Mouse (Mus musculus): ENCODE measurements around the gene Cherp. TPM values are rescaled to one million over a fixed set of nuclear protein-coding genes. Genes with fewer than 3 reads are reported as not detected.

The Cherp gene
- polyA plus RNA-seq, 1 experiment from 2014 or later = 30.9 TPM

DNA sequence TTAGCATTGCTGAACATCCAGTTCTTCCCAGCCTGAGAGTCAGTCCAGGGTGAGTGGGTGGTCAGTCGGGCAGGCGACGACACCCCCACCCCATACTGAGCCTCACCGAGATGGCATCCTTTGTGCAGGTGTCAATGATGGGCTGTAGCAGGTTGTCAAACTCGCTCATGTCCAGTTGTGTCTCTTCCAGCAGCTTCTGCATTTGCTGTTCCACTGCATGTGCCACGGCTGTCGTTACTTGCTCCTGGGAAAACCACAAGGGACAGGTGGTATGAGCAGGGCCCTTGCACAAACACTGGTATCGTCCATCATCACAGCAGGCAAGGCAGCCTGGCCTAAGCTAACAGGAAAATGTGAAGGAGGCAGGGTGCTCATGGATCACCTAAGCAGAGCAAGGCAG is 5.0 kb downstream of the Cherp start:
- Histone ChIP-seq H3K27ac (replicated peaks in 1 of 2; ENCODE audit: control insufficient read depth in 1 of 2, insufficient read depth in 1 of 2, low read depth in 2 of 2, low read length in 2 of 2) (no peak overlapping the region), H3K9me3 (ENCODE audit: control insufficient read depth, low read length) (no peaks in the 10 kb centered on the region), H3K27me3 (ENCODE audit: control insufficient read depth, insufficient read depth, low read length) (no peaks in the 10 kb centered on the region), H3K4me2 (ENCODE audit: low read length) (no peak overlapping the region), H3K4me1 (ENCODE audit: control insufficient read depth in 2 of 2, insufficient read depth in 2 of 2, low read length in 2 of 2) (peaks cover 0 to 11% of the 10 kb centered on the region in 2 experiments; a peak in 2 of 4 replicates), H3K36me3 (ENCODE audit: control insufficient read depth, insufficient read depth, low read length) (peaks cover 87% of the 10 kb centered on the region), H3K9ac (ENCODE audit: low read length) (no peak overlapping the region), H3K4me3 (ENCODE audit: control insufficient read depth in 1 of 2, insufficient read depth in 1 of 2, low read depth in 1 of 2, low read length in 2 of 2) (no peak overlapping the region)
- WGBS = 91% methylated on average over 8 of the region's 8 CpGs
- ATAC-seq (ENCODE audit: insufficient number of reproducible peaks, insufficient read depth, low FRiP score, low read depth) = no peak

DNA sequence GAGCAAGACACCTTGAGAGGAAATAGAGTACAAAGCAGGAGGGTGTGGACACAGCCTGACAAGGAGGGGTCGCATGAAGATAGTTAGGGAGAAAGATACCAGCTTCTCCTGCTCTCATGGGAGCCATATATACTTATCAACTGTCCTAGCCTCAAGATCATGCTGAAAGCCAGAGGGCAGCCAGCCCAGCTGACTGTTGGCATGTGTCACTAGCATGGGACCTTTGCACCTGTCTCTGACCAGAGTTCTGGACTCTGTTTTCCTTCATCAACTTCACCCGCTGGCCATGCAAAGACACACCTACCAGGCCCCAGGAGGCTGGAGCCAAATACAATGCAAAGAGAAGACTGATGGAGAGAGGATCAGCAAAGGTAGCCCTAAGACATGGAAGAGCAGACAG is 5.8 kb downstream of the Cherp start:
- Histone ChIP-seq H3K9ac (ENCODE audit: low read length) (no peak overlapping the region), H3K36me3 (ENCODE audit: control insufficient read depth, insufficient read depth, low read length) (peaks cover 94% of the 10 kb centered on the region), H3K27me3 (ENCODE audit: control insufficient read depth, insufficient read depth, low read length) (no peaks in the 10 kb centered on the region), H3K4me2 (ENCODE audit: low read length) (no peak overlapping the region), H3K4me3 (ENCODE audit: control insufficient read depth in 1 of 2, insufficient read depth in 1 of 2, low read depth in 1 of 2, low read length in 2 of 2) (no peak overlapping the region), H3K27ac (replicated peaks in 1 of 2; ENCODE audit: control insufficient read depth in 1 of 2, insufficient read depth in 1 of 2, low read depth in 2 of 2, low read length in 2 of 2) (no peak overlapping the region), H3K4me1 (ENCODE audit: control insufficient read depth in 2 of 2, insufficient read depth in 2 of 2, low read length in 2 of 2) (peaks cover 0 to 9% of the 10 kb centered on the region in 2 experiments; a peak in 2 of 4 replicates), H3K9me3 (ENCODE audit: control insufficient read depth, low read length) (no peaks in the 10 kb centered on the region)
- ATAC-seq (ENCODE audit: insufficient number of reproducible peaks, insufficient read depth, low FRiP score, low read depth) = no peak
- WGBS = 86% methylated on average over 2 of the region's 2 CpGs

DNA sequence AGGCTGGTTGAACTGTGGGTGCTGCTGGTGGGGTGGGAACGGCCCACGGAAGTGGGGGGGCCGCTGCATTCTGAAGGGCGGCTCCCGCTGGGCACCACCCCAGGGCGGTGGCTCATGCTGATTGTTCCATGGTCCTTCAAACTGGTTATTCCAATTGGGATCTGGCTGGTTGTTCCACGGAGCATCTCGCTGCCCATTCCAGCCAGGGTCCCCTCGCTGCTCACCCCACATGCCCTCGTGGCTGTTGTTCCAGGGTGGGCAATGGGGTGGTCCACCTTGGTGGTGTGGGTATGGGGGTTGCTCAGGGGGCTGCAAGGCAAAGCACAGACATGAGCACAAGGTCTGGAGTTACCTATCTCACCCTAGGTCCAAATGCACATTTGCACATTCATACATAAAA is 10.8 kb downstream of the Cherp start:
- no peak overlapping the region for H3K4me3 ChIP-seq (ENCODE audit: control insufficient read depth in 1 of 2, insufficient read depth in 1 of 2, low read depth in 1 of 2, low read length in 2 of 2)
- H3K9me3 ChIP-seq (ENCODE audit: control insufficient read depth, low read length) = no peaks in the 10 kb centered on the region
- H3K27me3 ChIP-seq (ENCODE audit: control insufficient read depth, insufficient read depth, low read length) = no peaks in the 10 kb centered on the region
- 97% methylated on average over 10 of the region's 10 CpGs for WGBS
- H3K36me3 ChIP-seq (ENCODE audit: control insufficient read depth, insufficient read depth, low read length) = peaks cover 100% of the 10 kb centered on the region
- H3K4me2 ChIP-seq (ENCODE audit: low read length) = no peak overlapping the region
- no peak for ATAC-seq (ENCODE audit: insufficient number of reproducible peaks, insufficient read depth, low FRiP score, low read depth)
- no peak overlapping the region for H3K9ac ChIP-seq (ENCODE audit: low read length)
- no peaks in the 10 kb centered on the region for H3K4me1 ChIP-seq (ENCODE audit: control insufficient read depth in 2 of 2, insufficient read depth in 2 of 2, low read length in 2 of 2)
- no peak overlapping the region for H3K27ac ChIP-seq (replicated peaks in 1 of 2; ENCODE audit: control insufficient read depth in 1 of 2, insufficient read depth in 1 of 2, low read depth in 2 of 2, low read length in 2 of 2)

DNA sequence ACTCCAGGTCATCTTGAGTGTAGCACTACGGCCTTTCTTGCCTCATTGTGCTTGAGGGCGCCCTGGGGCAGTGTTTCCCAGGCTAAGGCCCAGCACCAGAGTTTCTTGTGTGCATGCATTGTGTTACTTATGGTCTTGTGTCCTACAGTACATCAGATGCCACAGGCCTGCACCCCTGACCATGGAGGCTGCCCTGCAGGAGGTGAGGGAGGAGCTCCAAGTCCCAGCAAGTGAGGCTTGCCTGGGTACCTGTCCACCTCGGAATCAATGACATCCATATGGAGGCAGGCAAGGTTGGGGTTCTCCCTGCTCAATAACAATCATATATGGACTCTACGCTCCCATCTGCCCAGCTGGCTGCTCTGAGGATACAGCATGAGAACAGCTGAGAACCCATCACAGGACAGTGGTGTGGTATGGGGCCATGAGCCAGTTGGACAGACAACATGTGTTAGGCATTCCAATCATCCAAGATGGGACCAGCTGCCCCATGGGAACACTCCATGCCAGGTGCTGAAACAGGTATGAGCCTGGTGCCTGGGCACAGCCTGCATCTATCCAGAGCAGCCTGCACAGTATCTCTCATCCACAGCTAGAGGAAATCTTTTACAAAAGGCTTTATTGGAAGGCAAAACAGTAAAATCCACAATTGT is 15.0 kb downstream of the Cherp start:
- Histone ChIP-seq H3K27me3 (ENCODE audit: control insufficient read depth, insufficient read depth, low read length) (no peaks in the 10 kb centered on the region), H3K4me2 (ENCODE audit: low read length) (no peak overlapping the region), H3K9me3 (ENCODE audit: control insufficient read depth, low read length) (no peaks in the 10 kb centered on the region), H3K4me1 (ENCODE audit: control insufficient read depth in 2 of 2, insufficient read depth in 2 of 2, low read length in 2 of 2) (no peaks in the 10 kb centered on the region; a peak in 1 of 4 replicates), H3K36me3 (ENCODE audit: control insufficient read depth, insufficient read depth, low read length) (peaks cover 84% of the 10 kb centered on the region), H3K27ac (replicated peaks in 1 of 2; ENCODE audit: control insufficient read depth in 1 of 2, insufficient read depth in 1 of 2, low read depth in 2 of 2, low read length in 2 of 2) (no peak overlapping the region), H3K4me3 (ENCODE audit: control insufficient read depth in 1 of 2, insufficient read depth in 1 of 2, low read depth in 1 of 2, low read length in 2 of 2) (no peak overlapping the region), H3K9ac (ENCODE audit: low read length) (no peak overlapping the region)
- WGBS = 86% methylated on average over 4 of the region's 4 CpGs
- no peak for ATAC-seq (ENCODE audit: insufficient number of reproducible peaks, insufficient read depth, low FRiP score, low read depth)

DNA sequence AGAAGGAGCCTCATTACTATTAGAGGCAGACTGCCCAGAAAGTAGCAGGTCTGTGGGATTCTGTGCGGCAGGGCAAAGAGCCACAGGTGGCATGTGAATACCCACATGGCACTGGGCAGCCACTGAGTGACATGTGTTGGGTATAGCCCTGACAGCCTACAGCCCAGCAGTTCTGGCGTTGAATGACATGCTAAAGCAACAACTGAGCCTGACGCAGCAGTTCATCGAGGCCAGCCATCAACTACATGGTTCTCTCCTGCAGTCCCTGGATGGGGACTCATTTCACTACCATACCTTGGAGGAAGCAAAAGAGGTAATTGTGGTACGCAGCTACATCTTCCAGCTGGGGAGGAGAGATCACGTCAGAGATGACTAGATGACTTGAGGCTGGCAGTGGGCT is 16.6 kb downstream of the Cherp start:
- peaks cover 83% of the 10 kb centered on the region for H3K36me3 ChIP-seq (ENCODE audit: control insufficient read depth, insufficient read depth, low read length)
- H3K9ac ChIP-seq (ENCODE audit: low read length) = no peak overlapping the region
- no peak overlapping the region for H3K4me2 ChIP-seq (ENCODE audit: low read length)
- H3K27ac ChIP-seq (replicated peaks in 1 of 2; ENCODE audit: control insufficient read depth in 1 of 2, insufficient read depth in 1 of 2, low read depth in 2 of 2, low read length in 2 of 2) = no peak overlapping the region
- H3K4me1 ChIP-seq (ENCODE audit: control insufficient read depth in 2 of 2, insufficient read depth in 2 of 2, low read length in 2 of 2) = no peaks in the 10 kb centered on the region; a peak in 1 of 4 replicates
- H3K27me3 ChIP-seq (ENCODE audit: control insufficient read depth, insufficient read depth, low read length) = no peaks in the 10 kb centered on the region
- WGBS = 74% methylated on average over 6 of the region's 6 CpGs
- H3K9me3 ChIP-seq (ENCODE audit: control insufficient read depth, low read length) = peaks cover 5% of the 10 kb centered on the region; the same call in 1 of the 2 replicates
- no peak overlapping the region for H3K4me3 ChIP-seq (ENCODE audit: control insufficient read depth in 1 of 2, insufficient read depth in 1 of 2, low read depth in 1 of 2, low read length in 2 of 2)
- ATAC-seq (ENCODE audit: insufficient number of reproducible peaks, insufficient read depth, low FRiP score, low read depth) = no peak

DNA sequence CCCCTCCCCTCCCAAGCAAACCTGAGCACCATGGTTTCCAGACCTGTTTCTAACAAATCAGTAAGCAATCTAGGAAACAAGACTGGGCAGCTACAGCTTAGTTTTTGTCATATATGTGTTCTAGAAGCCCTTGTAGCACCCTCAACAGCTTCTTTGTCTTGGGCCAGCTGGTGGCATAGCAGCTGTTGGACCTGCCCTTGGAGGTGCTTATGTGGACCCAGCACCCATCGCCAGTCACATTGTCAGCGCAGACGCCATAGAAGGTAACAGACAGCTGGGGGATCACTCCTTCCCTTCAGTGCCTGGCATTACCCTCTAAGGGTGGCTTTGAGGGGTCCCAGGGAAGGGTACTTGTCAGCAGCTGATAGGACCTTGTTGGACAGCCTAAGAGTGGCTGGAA is 17.2 kb downstream of the Cherp start:
- Histone ChIP-seq H3K27me3 (ENCODE audit: control insufficient read depth, insufficient read depth, low read length) (no peaks in the 10 kb centered on the region), H3K4me2 (ENCODE audit: low read length) (no peak overlapping the region), H3K27ac (replicated peaks in 1 of 2; ENCODE audit: control insufficient read depth in 1 of 2, insufficient read depth in 1 of 2, low read depth in 2 of 2, low read length in 2 of 2) (no peak overlapping the region), H3K4me1 (ENCODE audit: control insufficient read depth in 2 of 2, insufficient read depth in 2 of 2, low read length in 2 of 2) (no peaks in the 10 kb centered on the region; a peak in 1 of 4 replicates), H3K4me3 (ENCODE audit: control insufficient read depth in 1 of 2, insufficient read depth in 1 of 2, low read depth in 1 of 2, low read length in 2 of 2) (no peak overlapping the region), H3K36me3 (ENCODE audit: control insufficient read depth, insufficient read depth, low read length) (peaks cover 83% of the 10 kb centered on the region), H3K9me3 (ENCODE audit: control insufficient read depth, low read length) (peaks cover 5% of the 10 kb centered on the region; the same call in 1 of the 2 replicates), H3K9ac (ENCODE audit: low read length) (no peak overlapping the region)
- no peak for ATAC-seq (ENCODE audit: insufficient number of reproducible peaks, insufficient read depth, low FRiP score, low read depth)
- 86% methylated on average over 3 of the region's 3 CpGs for WGBS

DNA sequence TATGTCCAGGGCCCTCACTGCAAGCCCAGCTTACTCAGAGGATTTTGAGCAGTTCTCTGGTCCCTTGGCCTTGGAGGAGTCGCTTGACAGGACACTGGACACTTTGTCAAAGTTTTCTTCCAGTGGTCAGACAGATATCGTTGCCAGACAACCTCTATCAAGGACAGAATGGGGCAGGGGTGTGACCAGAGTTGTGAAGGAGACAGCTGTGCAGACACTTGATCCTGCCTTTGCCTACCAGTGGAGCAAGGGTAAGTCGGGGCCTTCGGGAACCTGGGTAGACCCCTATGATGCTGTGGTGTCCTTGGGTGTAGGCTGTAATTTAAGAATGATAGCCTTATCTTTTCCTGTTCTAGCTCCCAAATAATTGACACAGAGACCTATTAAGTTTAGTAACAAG is 19.7 kb downstream of the Cherp start:
- Histone ChIP-seq H3K4me3 (ENCODE audit: control insufficient read depth in 1 of 2, insufficient read depth in 1 of 2, low read depth in 1 of 2, low read length in 2 of 2) (no peak overlapping the region), H3K27me3 (ENCODE audit: control insufficient read depth, insufficient read depth, low read length) (no peaks in the 10 kb centered on the region), H3K27ac (replicated peaks in 1 of 2; ENCODE audit: control insufficient read depth in 1 of 2, insufficient read depth in 1 of 2, low read depth in 2 of 2, low read length in 2 of 2) (no peak overlapping the region), H3K9ac (ENCODE audit: low read length) (no peak overlapping the region), H3K4me2 (ENCODE audit: low read length) (no peak overlapping the region), H3K9me3 (ENCODE audit: control insufficient read depth, low read length) (peaks cover 5% of the 10 kb centered on the region; the same call in 1 of the 2 replicates), H3K4me1 (ENCODE audit: control insufficient read depth in 2 of 2, insufficient read depth in 2 of 2, low read length in 2 of 2) (no peaks in the 10 kb centered on the region; a peak in 1 of 4 replicates), H3K36me3 (ENCODE audit: control insufficient read depth, insufficient read depth, low read length) (peaks cover 81% of the 10 kb centered on the region)
- 54% methylated on average over 4 of the region's 4 CpGs for WGBS
- ATAC-seq (ENCODE audit: insufficient number of reproducible peaks, insufficient read depth, low FRiP score, low read depth) = no peak

DNA sequence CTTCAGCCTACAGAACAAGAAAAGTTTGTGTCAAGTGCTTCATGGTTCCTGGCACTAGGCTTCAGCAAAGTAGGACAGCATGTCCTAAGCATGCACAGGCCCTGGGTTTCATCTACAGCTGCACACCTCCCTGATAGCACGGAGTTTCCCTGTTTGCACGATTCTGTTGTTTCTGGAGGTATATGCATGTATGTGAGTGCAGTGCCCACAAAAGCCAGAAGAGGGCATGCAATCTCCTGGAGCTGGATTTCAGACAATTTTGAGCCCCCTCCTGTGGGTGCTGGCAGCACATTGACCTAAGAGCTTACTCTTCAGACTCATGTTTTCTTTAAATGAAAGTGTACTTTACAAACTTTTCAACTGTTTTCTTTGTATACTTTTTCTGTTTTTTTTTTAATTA is 21.1 kb downstream of the Cherp start:
- 90% methylated on average over 2 of the region's 2 CpGs for WGBS
- peaks cover 5% of the 10 kb centered on the region; the same call in 1 of the 2 replicates for H3K9me3 ChIP-seq (ENCODE audit: control insufficient read depth, low read length)
- H3K36me3 ChIP-seq (ENCODE audit: control insufficient read depth, insufficient read depth, low read length) = peaks cover 81% of the 10 kb centered on the region
- no peak overlapping the region for H3K9ac ChIP-seq (ENCODE audit: low read length)
- H3K4me3 ChIP-seq (ENCODE audit: control insufficient read depth in 1 of 2, insufficient read depth in 1 of 2, low read depth in 1 of 2, low read length in 2 of 2) = no peak overlapping the region
- no peak overlapping the region for H3K4me2 ChIP-seq (ENCODE audit: low read length)
- no peak for ATAC-seq (ENCODE audit: insufficient number of reproducible peaks, insufficient read depth, low FRiP score, low read depth)
- no peaks in the 10 kb centered on the region; a peak in 1 of 4 replicates for H3K4me1 ChIP-seq (ENCODE audit: control insufficient read depth in 2 of 2, insufficient read depth in 2 of 2, low read length in 2 of 2)
- no peaks in the 10 kb centered on the region for H3K27me3 ChIP-seq (ENCODE audit: control insufficient read depth, insufficient read depth, low read length)
- no peak overlapping the region for H3K27ac ChIP-seq (replicated peaks in 1 of 2; ENCODE audit: control insufficient read depth in 1 of 2, insufficient read depth in 1 of 2, low read depth in 2 of 2, low read length in 2 of 2)

Measured in heart, embryonic 14.5 days (tissue).